ENCODE assay signal across 8 mouse cellular contexts in the genomic region with DNA sequence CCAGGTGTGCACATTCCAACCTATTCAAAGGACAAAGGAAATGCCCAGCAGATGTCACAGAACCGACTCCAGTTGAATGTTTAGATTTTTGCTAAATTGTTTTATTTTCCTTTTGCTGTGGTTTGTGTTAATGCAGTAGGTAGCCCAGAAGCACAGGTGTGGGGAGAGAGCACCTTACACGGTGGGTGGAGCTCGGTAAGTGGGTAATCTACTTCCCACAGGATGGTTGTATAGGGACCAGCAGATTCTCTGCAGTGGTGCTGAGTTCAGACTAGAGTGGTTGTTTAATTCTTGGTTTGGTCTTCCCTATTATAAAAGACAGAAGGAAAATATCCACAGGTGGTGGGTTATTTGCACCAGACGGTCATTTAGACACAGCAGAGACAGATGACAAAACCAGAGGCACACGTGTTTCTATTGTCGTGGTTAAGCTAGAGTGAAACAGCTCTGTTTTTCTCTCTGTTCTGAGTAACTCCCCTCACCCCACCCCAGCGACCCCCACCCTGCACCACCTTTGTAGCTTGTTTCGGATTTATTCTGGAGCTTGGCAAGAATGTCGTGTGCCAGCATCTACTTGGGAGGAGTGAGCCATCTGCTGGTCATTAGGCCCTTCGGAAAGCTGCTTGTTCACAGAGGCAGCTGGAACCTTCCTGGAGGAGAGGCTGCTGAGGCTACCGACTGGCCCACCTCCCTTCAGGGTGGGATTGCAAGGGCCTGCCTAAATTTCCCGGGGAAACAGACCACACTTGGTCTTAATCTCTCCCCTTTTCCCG. TPM values are rescaled to one million over a fixed set of nuclear protein-coding genes. Genes with fewer than 3 reads are reported as not detected.
DNase-seq lines count a peak whose midpoint lies in the region; ATAC-seq and TF ChIP-seq lines count a peak whose summit lies in the region.
"Not testable (repeated sequence)": the region's sequence is repeated elsewhere in the genome, so short reads cannot be mapped to it uniquely, and the experiment has no call there.

No protein-coding gene starts in this region.

- not testable (repeated sequence) for H3K4me2 ChIP-seq in forebrain, embryonic 12.5 days; kidney, postnatal 0 days (ENCODE audit: low read length); limb, embryonic 12.5 days; midbrain, embryonic 14.5 days (ENCODE audit: low read length)

- peak in 2 of 3 experiments; percentile 10 to 21; a peak in 2 of 6 replicates for TF ChIP-seq CTCF in MEL (IDR thresholded peaks at IDR 0.05 in 2 of 3, conservative IDR thresholded peaks at IDR 0.05 in 1 of 3; ENCODE audit: control insufficient read depth in 1 of 3, insufficient read depth in 1 of 3, low read depth in 2 of 3, low read length in 3 of 3, poor library complexity in 1 of 3, severe bottlenecking in 1 of 3)
- peak; percentile 62; the same call in 1 of the 2 replicates for TF ChIP-seq CTCF in cerebellum, adult 2 months (IDR thresholded peaks at IDR 0.05; ENCODE audit: borderline replicate concordance, insufficient read depth, low read depth, low read length)
- TF ChIP-seq CTCF in kidney, postnatal 0 days (IDR thresholded peaks at IDR 0.05; ENCODE audit: low read depth) = peak; percentile 64
- peak; percentile 21; the same call in 1 of the 2 replicates for TF ChIP-seq CTCF in testis, adult 2 months (IDR thresholded peaks at IDR 0.05; ENCODE audit: control insufficient read depth, insufficient read depth, insufficient replicate concordance, low read depth, low read length)

- H3K36me3 ChIP-seq in MEL (ENCODE audit: control insufficient read depth in 1 of 2, insufficient read depth in 2 of 2, low read length in 2 of 2); testis, adult 2 months (ENCODE audit: control insufficient read depth, insufficient read depth, low read length): not testable (repeated sequence)
- peaks cover 66% of the 10 kb centered on the region for H3K36me3 ChIP-seq in forebrain, embryonic 12.5 days (replicated peaks)
- peaks cover 27% of the 10 kb centered on the region for H3K36me3 ChIP-seq in kidney, postnatal 0 days (ENCODE audit: insufficient read depth, low read length)
- H3K36me3 ChIP-seq in limb, embryonic 12.5 days = peaks cover 83% of the 10 kb centered on the region
- H3K36me3 ChIP-seq in midbrain, embryonic 14.5 days (ENCODE audit: control insufficient read depth, insufficient read depth, low read length) = peaks cover 31% of the 10 kb centered on the region

- not testable (repeated sequence) for TF ChIP-seq EP300 in MEL (IDR thresholded peaks at IDR 0.05; ENCODE audit: low read depth in 1 of 2, low read length in 2 of 2)

- 0 out of 2 replicates have a peak, but pooled peaks have one; percentile 20 for ATAC-seq in forebrain, embryonic 12.5 days (ENCODE audit: low FRiP score)
- not testable (repeated sequence) for ATAC-seq in kidney, postnatal 0 days (replicated peaks; ENCODE audit: low FRiP score, low read depth); midbrain, embryonic 14.5 days (ENCODE audit: low FRiP score, low TSS enrichment)
- 0 out of 2 replicates have a peak, but pooled peaks have one; percentile 29 for ATAC-seq in limb, embryonic 12.5 days (ENCODE audit: insufficient number of reproducible peaks, insufficient read depth, low FRiP score, low TSS enrichment, low read depth)

- not testable (repeated sequence) for H3K4me1 ChIP-seq in MEL (ENCODE audit: control insufficient read depth in 1 of 2, insufficient read depth in 2 of 2, low read length in 2 of 2); cerebellum, adult 2 months (ENCODE audit: control insufficient read depth, insufficient read depth, low read length); forebrain, embryonic 12.5 days; kidney, postnatal 0 days (replicated peaks; ENCODE audit: insufficient read depth, low read length); limb, embryonic 12.5 days (replicated peaks); midbrain, embryonic 14.5 days (ENCODE audit: control insufficient read depth, insufficient read depth, low read length); testis, adult 2 months (ENCODE audit: control insufficient read depth, insufficient read depth, low read length)

- DNase-seq in MEL (ENCODE audit: low read depth, low spot score) = not testable (repeated sequence)
- DNase-seq in cerebellum, adult 2 months = peak; percentile 60 to 62
- DNase-seq in heart, postnatal 14 days = peak; percentile 36 to 56
- DNase-seq in kidney, postnatal 0 days (ENCODE audit: low spot score) = peak; percentile 72
- peak; percentile 79 for DNase-seq in midbrain, embryonic 14.5 days

- H3K27ac ChIP-seq in MEL (ENCODE audit: control insufficient read depth, low read depth, low read length); cerebellum, adult 2 months (ENCODE audit: insufficient read depth, low read length); forebrain, embryonic 12.5 days; kidney, postnatal 0 days; limb, embryonic 12.5 days; midbrain, embryonic 14.5 days (replicated peaks; ENCODE audit: low read depth, low read length); testis, adult 2 months (ENCODE audit: control insufficient read depth, insufficient read depth, low read depth, low read length): not testable (repeated sequence)

- intact Hi-C loops in heart, postnatal 14 days (cut with DNase I) = loop anchor here (10.0 kb wide), 1 partner anchor 319 kb away; no protein-coding TSS in a partner anchor

- not testable (repeated sequence) for TF ChIP-seq POLR2A in MEL (IDR thresholded peaks at IDR 0.05; ENCODE audit: control insufficient read depth in 1 of 2, insufficient read depth in 1 of 2, low read depth in 1 of 2, low read length in 2 of 2, poor library complexity in 1 of 2); cerebellum, adult 2 months (IDR thresholded peaks at IDR 0.05; ENCODE audit: borderline replicate concordance, insufficient read depth, low read length); testis, adult 2 months (IDR thresholded peaks at IDR 0.05; ENCODE audit: control insufficient read depth, low read depth, low read length)

- not testable (repeated sequence) for H3K4me3 ChIP-seq in MEL (ENCODE audit: control insufficient read depth in 1 of 2, insufficient read depth in 1 of 2, low read depth in 2 of 2, low read length in 2 of 2); cerebellum, adult 2 months (replicated peaks; ENCODE audit: insufficient read depth, low read depth, low read length); forebrain, embryonic 12.5 days (replicated peaks); kidney, postnatal 0 days (replicated peaks; ENCODE audit: low read depth, low read length); limb, embryonic 12.5 days (replicated peaks); midbrain, embryonic 14.5 days (replicated peaks; ENCODE audit: low read depth, low read length); testis, adult 2 months (ENCODE audit: control insufficient read depth, low read depth, low read length)

- WGBS in cerebellum, adult 2 months = 23% methylated on average over 13 of the region's 13 CpGs
- 54% methylated on average over 13 of the region's 13 CpGs for WGBS in forebrain, embryonic 12.5 days
- WGBS in kidney, postnatal 0 days = 51% methylated on average over 13 of the region's 13 CpGs
- 38% methylated on average over 13 of the region's 13 CpGs for WGBS in limb, embryonic 12.5 days
- 52% methylated on average over 13 of the region's 13 CpGs for WGBS in midbrain, embryonic 14.5 days

- H3K27me3 ChIP-seq in MEL (ENCODE audit: control insufficient read depth in 1 of 2, insufficient read depth in 2 of 2, low read length in 2 of 2); cerebellum, adult 2 months (ENCODE audit: control insufficient read depth, insufficient read depth, low read length); forebrain, embryonic 12.5 days; kidney, postnatal 0 days (ENCODE audit: insufficient read depth, low read length); limb, embryonic 12.5 days; midbrain, embryonic 14.5 days (ENCODE audit: control insufficient read depth, insufficient read depth, low read length); testis, adult 2 months (ENCODE audit: control insufficient read depth, insufficient read depth, low read length): not testable (repeated sequence)

- H3K9me3 ChIP-seq in MEL (replicated peaks; ENCODE audit: insufficient read depth, low read length); forebrain, embryonic 12.5 days; kidney, postnatal 0 days (replicated peaks; ENCODE audit: low read length); limb, embryonic 12.5 days; midbrain, embryonic 14.5 days (ENCODE audit: control insufficient read depth, low read length): not testable (repeated sequence)

- H3K79me2 ChIP-seq in MEL (ENCODE audit: control insufficient read depth, insufficient read depth, low read length, poor library complexity) = not testable (repeated sequence)

- not testable (repeated sequence) for H3K9ac ChIP-seq in MEL (ENCODE audit: control insufficient read depth, low read depth, low read length, poor library complexity, severe bottlenecking); forebrain, embryonic 12.5 days; kidney, postnatal 0 days (ENCODE audit: low read depth, low read length); limb, embryonic 12.5 days (replicated peaks); midbrain, embryonic 14.5 days (replicated peaks; ENCODE audit: low read length)

- TF ChIP-seq RAD21 in MEL (IDR thresholded peaks at IDR 0.05; ENCODE audit: low read depth, low read length) = not testable (repeated sequence)

RNA-seq across cellular contexts. Expression of gene 4930518I15Rik, which starts 3.6 kb away (rescaled TPM):
- 0.23 TPM in 1 of 2 replicates, not detected in the other for total RNA-seq in MEL (2012; rRNA removed)
- under 1 TPM in 1 of 2 experiments, not detected in 1; 0.60 TPM for polyA plus RNA-seq in MEL (2012; ENCODE audit: insufficient read depth in 1 of 2, insufficient read length in 2 of 2, low read depth in 1 of 2, low replicate concordance in 2 of 2, missing spikeins in 1 of 2)
- polyA plus RNA-seq in cerebellum, adult 2 months (2012; rRNA removed) = 5.4 and 5.8 TPM in 2 replicates
- polyA plus RNA-seq in forebrain, embryonic 12.5 days (2016; fragmentation: Nextera tagmentation; extraction: Ambion mirVana) = 8.6 and 11.8 TPM in 2 replicates
- 1 to 10 TPM; 1.5 to 1.6 TPM for total RNA-seq in heart, postnatal 14 days (2021)
- polyA plus RNA-seq in kidney, postnatal 0 days (2015; fragmentation: Nextera tagmentation; extraction: Ambion mirVana) = 2.6 and 4.6 TPM in 2 replicates
- 11.1 and 12.5 TPM in 2 replicates for polyA plus RNA-seq in limb, embryonic 12.5 days (2016; fragmentation: Nextera tagmentation; extraction: Ambion mirVana)
- 5.4 and 7.0 TPM in 2 replicates for polyA plus RNA-seq in midbrain, embryonic 14.5 days (2014; fragmentation: Nextera tagmentation; extraction: Ambion mirVana)
- 1.0 and 1.1 TPM in 2 replicates for polyA plus RNA-seq in testis, adult 2 months (2012; rRNA removed)

RNA-seq across cellular contexts. Expression of gene Rab5if, which starts 8.7 kb away (rescaled TPM):
- total RNA-seq in MEL (2012; rRNA removed) = 211 and 226 TPM in 2 replicates
- polyA plus RNA-seq in MEL (2012; ENCODE audit: insufficient read depth in 1 of 2, insufficient read length in 2 of 2, low read depth in 1 of 2, low replicate concordance in 2 of 2, missing spikeins in 1 of 2) = 100 to 1,000 TPM; 263 to 315 TPM
- 145 and 149 TPM in 2 replicates for polyA plus RNA-seq in cerebellum, adult 2 months (2012; rRNA removed)
- polyA plus RNA-seq in forebrain, embryonic 12.5 days (2016; fragmentation: Nextera tagmentation; extraction: Ambion mirVana) = 170 and 173 TPM in 2 replicates
- 100 to 1,000 TPM; 119 to 128 TPM for total RNA-seq in heart, postnatal 14 days (2021)
- 227 and 252 TPM in 2 replicates for polyA plus RNA-seq in kidney, postnatal 0 days (2015; fragmentation: Nextera tagmentation; extraction: Ambion mirVana)
- 177 and 190 TPM in 2 replicates for polyA plus RNA-seq in limb, embryonic 12.5 days (2016; fragmentation: Nextera tagmentation; extraction: Ambion mirVana)
- polyA plus RNA-seq in midbrain, embryonic 14.5 days (2014; fragmentation: Nextera tagmentation; extraction: Ambion mirVana) = 169 and 171 TPM in 2 replicates
- polyA plus RNA-seq in testis, adult 2 months (2012; rRNA removed) = 73.0 and 80.2 TPM in 2 replicates

RNA-seq across cellular contexts. Expression of gene Tgif2, which starts 14.4 kb away (rescaled TPM):
- 15.2 and 16.9 TPM in 2 replicates for total RNA-seq in MEL (2012; rRNA removed)
- 10 to 100 TPM in 1 of 2 experiments, not detected in 1; 43.3 TPM for polyA plus RNA-seq in MEL (2012; ENCODE audit: insufficient read depth in 1 of 2, insufficient read length in 2 of 2, low read depth in 1 of 2, low replicate concordance in 2 of 2, missing spikeins in 1 of 2)
- 1.8 and 2.3 TPM in 2 replicates for polyA plus RNA-seq in cerebellum, adult 2 months (2012; rRNA removed)
- polyA plus RNA-seq in forebrain, embryonic 12.5 days (2016; fragmentation: Nextera tagmentation; extraction: Ambion mirVana) = 88.3 and 89.3 TPM in 2 replicates
- total RNA-seq in heart, postnatal 14 days (2021) = 1 to 10 TPM; 1.8 to 2.4 TPM
- polyA plus RNA-seq in kidney, postnatal 0 days (2015; fragmentation: Nextera tagmentation; extraction: Ambion mirVana) = 38.2 and 40.6 TPM in 2 replicates
- polyA plus RNA-seq in limb, embryonic 12.5 days (2016; fragmentation: Nextera tagmentation; extraction: Ambion mirVana) = 83.6 and 89.8 TPM in 2 replicates
- 19.3 and 25.8 TPM in 2 replicates for polyA plus RNA-seq in midbrain, embryonic 14.5 days (2014; fragmentation: Nextera tagmentation; extraction: Ambion mirVana)
- 11.0 and 12.7 TPM in 2 replicates for polyA plus RNA-seq in testis, adult 2 months (2012; rRNA removed)

RNA-seq across cellular contexts. Expression of gene Sla2, which starts 32.8 kb away (rescaled TPM):
- 7.7 and 9.0 TPM in 2 replicates for total RNA-seq in MEL (2012; rRNA removed)
- under 1 TPM in 1 of 2 experiments, not detected in 1; 0.40 TPM for polyA plus RNA-seq in MEL (2012; ENCODE audit: insufficient read depth in 1 of 2, insufficient read length in 2 of 2, low read depth in 1 of 2, low replicate concordance in 2 of 2, missing spikeins in 1 of 2)
- 0.06 and 0.07 TPM in 2 replicates for polyA plus RNA-seq in cerebellum, adult 2 months (2012; rRNA removed)
- 0.17 and 0.23 TPM in 2 replicates for polyA plus RNA-seq in forebrain, embryonic 12.5 days (2016; fragmentation: Nextera tagmentation; extraction: Ambion mirVana)
- total RNA-seq in heart, postnatal 14 days (2021) = 1 to 10 TPM in 1 of 2 experiments, under 1 TPM in 1; 0.10 to 1.3 TPM
- 0.18 and 0.32 TPM in 2 replicates for polyA plus RNA-seq in kidney, postnatal 0 days (2015; fragmentation: Nextera tagmentation; extraction: Ambion mirVana)
- 0.58 and 0.76 TPM in 2 replicates for polyA plus RNA-seq in limb, embryonic 12.5 days (2016; fragmentation: Nextera tagmentation; extraction: Ambion mirVana)
- 0.22 TPM in 1 of 2 replicates, not detected in the other for polyA plus RNA-seq in midbrain, embryonic 14.5 days (2014; fragmentation: Nextera tagmentation; extraction: Ambion mirVana)
- polyA plus RNA-seq in testis, adult 2 months (2012; rRNA removed) = 0.14 and 0.16 TPM in 2 replicates
